Mouse (Mus musculus) gastrocnemius, adult 8-10 months (tissue): Measurements from ENCODE around the gene Stk24. TPM values are rescaled to one million over a fixed set of nuclear protein-coding genes. Genes with fewer than 3 reads are reported as not detected.

Source experiments
- DNase-seq, 2 experiments: peaks; one replicate each; pipeline ENCODE4 v3.0.0; 2022; ENCODE audit warnings: low spot score in 2 of 2
- total RNA-seq, 4 experiments: library from RNA; stranded (reverse); gene quantifications; 2 replicates each; pipeline ENCODE4 v1.2.4; 2022

Gene Stk24
- total RNA-seq, 4 experiments from 2014 or later, result 25.2 to 34.5 (median 31.9) TPM

- no peak for DNase-seq
Measured at GRCm38 (mm10) chr14:121314934-121315333, 64.9 kb downstream of the Stk24 start.

- no peak for DNase-seq
Measured at GRCm38 (mm10) chr14:121313283-121313682, 66.5 kb downstream of the Stk24 start.

- DNase-seq, result no peak
Measured at GRCm38 (mm10) chr14:121311083-121311482, 68.7 kb downstream of the Stk24 start.

GRCm38 (mm10) chr14:121310325-121311080 lies 69.3 kb downstream of the Stk24 start:
- no peak for DNase-seq

- no peak for DNase-seq
Measured at GRCm38 (mm10) chr14:121309909-121310308, 69.9 kb downstream of the Stk24 start.

GRCm38 (mm10) chr14:121305316-121306064 lies 74.3 kb downstream of the Stk24 start:
- no peak for DNase-seq

- no peak for DNase-seq
Measured at GRCm38 (mm10) chr14:121304523-121304922, 75.3 kb downstream of the Stk24 start.

GRCm38 (mm10) chr14:121299093-121299492 lies 80.7 kb downstream of the Stk24 start:
- no peak for DNase-seq

- DNase-seq, result no peak
Measured at GRCm38 (mm10) chr14:121298537-121298936, 81.3 kb downstream of the Stk24 start.

- DNase-seq, result no peak
Measured at GRCm38 (mm10) chr14:121297103-121297502, 82.7 kb downstream of the Stk24 start.

- DNase-seq, result no peak
Measured at GRCm38 (mm10) chr14:121294484-121294883, 85.3 kb downstream of the Stk24 start.

- no peak for DNase-seq
Measured at GRCm38 (mm10) chr14:121292391-121292790, 87.4 kb downstream of the Stk24 start.

- no peak for DNase-seq
Measured at GRCm38 (mm10) chr14:121291881-121292280, 87.9 kb downstream of the Stk24 start.

GRCm38 (mm10) chr14:121285379-121286120 lies 94.3 kb downstream of the Stk24 start:
- no peak for DNase-seq

- no peak for DNase-seq
Measured at GRCm38 (mm10) chr14:121281336-121281710, 98.5 kb downstream of the Stk24 start.

GRCm38 (mm10) chr14:121280601-121281335 lies 99.0 kb downstream of the Stk24 start:
- no peak for DNase-seq

- DNase-seq, result peak; percentile 37 to 55
Measured at GRCm38 (mm10) chr14:121279106-121279505, 100.7 kb downstream of the Stk24 start.

GRCm38 (mm10) chr14:121276016-121276415 lies 103.8 kb downstream of the Stk24 start:
- no peak for DNase-seq

- no peak for DNase-seq
Measured at GRCm38 (mm10) chr14:121274985-121275384, 104.8 kb downstream of the Stk24 start.

- DNase-seq, result no peak
Measured at GRCm38 (mm10) chr14:121270490-121270889, 109.3 kb downstream of the Stk24 start.

GRCm38 (mm10) chr14:121267801-121268200 lies 112.0 kb downstream of the Stk24 start:
- no peak for DNase-seq
